Mouse (Mus musculus) liver, adult 2 months (tissue): Measurements from ENCODE around the gene Pigv. TPM values are rescaled to one million over a fixed set of nuclear protein-coding genes. Genes with fewer than 3 reads are reported as not detected.

Experiments
- DNase-seq: peaks from one replicate; pipeline ENCODE4 v3.0.0-alpha.2; 2011; ENCODE audit warnings: low read depth, low spot score; ENCODE audit errors: extremely low read depth
- H3K27ac ChIP-seq: fragments of 200-500 bp; replicated peaks from 2 replicates; pipeline ENCODE4 v1.5.1; 2012; ENCODE audit warnings: low read depth, mild to moderate bottlenecking, control low read depth, inconsistent platforms, low read length; ENCODE audit not compliant: insufficient read depth
- H3K27me3 ChIP-seq: fragments of 200-500 bp; 2 replicates; pipeline ENCODE4 v1.6.1; 2012; ENCODE audit warnings: mild to moderate bottlenecking, moderate library complexity, low read length, inconsistent platforms; ENCODE audit not compliant: control insufficient read depth, insufficient read depth
- H3K36me3 ChIP-seq: fragments of 200-500 bp; 2 replicates; pipeline ENCODE4 v1.6.1; 2012; ENCODE audit warnings: low read length, inconsistent platforms; ENCODE audit not compliant: control insufficient read depth, insufficient read depth
- H3K4me1 ChIP-seq: fragments of 200-500 bp; 2 replicates; pipeline ENCODE4 v1.6.1; 2011; ENCODE audit warnings: low read length; ENCODE audit not compliant: control insufficient read depth, insufficient read depth
- H3K4me3 ChIP-seq: fragments of 200-500 bp; 2 replicates; pipeline ENCODE4 v1.5.1; 2011; ENCODE audit warnings: low read depth, mild to moderate bottlenecking, control low read depth, low read length, moderate library complexity; ENCODE audit not compliant: insufficient read depth
- H3K79me2 ChIP-seq: fragments of 200-500 bp; 2 replicates; pipeline ENCODE4 v1.6.1; 2012; ENCODE audit warnings: inconsistent platforms, mild to moderate bottlenecking, low read length, moderate library complexity; ENCODE audit not compliant: control insufficient read depth, insufficient read depth
- H3K9ac ChIP-seq: fragments of 200-500 bp; 2 replicates; pipeline ENCODE4 v1.6.1; 2012; ENCODE audit warnings: low read depth, mild to moderate bottlenecking, control low read depth, inconsistent platforms, low read length
- CTCF ChIP-seq: fragments of 200-500 bp; IDR thresholded peaks from 2 replicates; pipeline ENCODE4 v1.5.1; 2011; ENCODE audit warnings: low read depth, low read length, control low read depth
- POLR2A ChIP-seq: fragments of 200-500 bp; IDR thresholded peaks from 2 replicates; pipeline ENCODE4 v1.6.1; 2011; ENCODE audit warnings: low read length, control low read depth; ENCODE audit not compliant: insufficient read depth; ENCODE audit errors: extremely low read depth
- WGBS: fragments of 180-500 bp; shearing (Covaris S2); methylation state at CpG from one replicate; pipeline ENCODE4 v1.1.7; 2018; 5-methylcytosine and 5-hydroxymethylcytosine counted together
- polyA plus RNA-seq: library from polyadenylated mRNA; depleted of rRNA; stranded (reverse); fragments of >200 nt; gene quantifications from 2 replicates; pipeline ENCODE4 v1.2.3, GENCODE M21; 2012
- total RNA-seq: library from RNA; depleted of rRNA; stranded (reverse); fragments of >200 nt; gene quantifications from 2 replicates; pipeline ENCODE4 v1.2.3, GENCODE M21; 2014

Pigv gene
- total and polyA plus RNA-seq, 2 experiments, result 6.4 to 7.5 TPM

DNA sequence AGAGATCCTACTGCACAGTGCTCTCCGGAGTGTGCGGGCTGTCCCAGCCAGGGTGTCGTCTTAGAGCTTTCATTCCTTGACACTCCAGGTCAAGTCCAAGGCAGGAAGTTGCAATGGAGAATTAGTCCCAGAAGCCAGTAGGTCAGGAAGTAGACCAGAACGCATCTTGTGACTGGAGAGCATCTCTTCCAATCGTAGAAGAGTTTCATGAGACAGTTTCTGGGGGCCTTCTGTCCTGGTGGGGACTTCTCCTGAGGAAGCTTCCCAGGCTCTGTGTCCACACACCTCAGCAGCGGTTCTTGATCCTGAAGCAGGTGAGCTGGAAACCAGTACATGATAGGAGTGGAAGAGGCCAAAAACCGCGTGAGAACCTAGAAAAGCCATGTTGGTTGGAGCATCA, 10.0 kb downstream of the Pigv start:
- WGBS, result 91% methylated on average over 8 of the region's 8 CpGs
- Histone ChIP-seq H3K27me3 (no peaks in the 10 kb centered on the region), H3K4me3 (no peak overlapping the region), H3K4me1 (peaks cover 6% of the 10 kb centered on the region), H3K36me3 (no peaks in the 10 kb centered on the region), H3K9ac (no peak overlapping the region), H3K79me2 (no peaks in the 10 kb centered on the region), H3K27ac (no peak overlapping the region)
- no peak for TF ChIP-seq CTCF
- TF ChIP-seq POLR2A, result no peak
- DNase-seq, result no peak

DNA sequence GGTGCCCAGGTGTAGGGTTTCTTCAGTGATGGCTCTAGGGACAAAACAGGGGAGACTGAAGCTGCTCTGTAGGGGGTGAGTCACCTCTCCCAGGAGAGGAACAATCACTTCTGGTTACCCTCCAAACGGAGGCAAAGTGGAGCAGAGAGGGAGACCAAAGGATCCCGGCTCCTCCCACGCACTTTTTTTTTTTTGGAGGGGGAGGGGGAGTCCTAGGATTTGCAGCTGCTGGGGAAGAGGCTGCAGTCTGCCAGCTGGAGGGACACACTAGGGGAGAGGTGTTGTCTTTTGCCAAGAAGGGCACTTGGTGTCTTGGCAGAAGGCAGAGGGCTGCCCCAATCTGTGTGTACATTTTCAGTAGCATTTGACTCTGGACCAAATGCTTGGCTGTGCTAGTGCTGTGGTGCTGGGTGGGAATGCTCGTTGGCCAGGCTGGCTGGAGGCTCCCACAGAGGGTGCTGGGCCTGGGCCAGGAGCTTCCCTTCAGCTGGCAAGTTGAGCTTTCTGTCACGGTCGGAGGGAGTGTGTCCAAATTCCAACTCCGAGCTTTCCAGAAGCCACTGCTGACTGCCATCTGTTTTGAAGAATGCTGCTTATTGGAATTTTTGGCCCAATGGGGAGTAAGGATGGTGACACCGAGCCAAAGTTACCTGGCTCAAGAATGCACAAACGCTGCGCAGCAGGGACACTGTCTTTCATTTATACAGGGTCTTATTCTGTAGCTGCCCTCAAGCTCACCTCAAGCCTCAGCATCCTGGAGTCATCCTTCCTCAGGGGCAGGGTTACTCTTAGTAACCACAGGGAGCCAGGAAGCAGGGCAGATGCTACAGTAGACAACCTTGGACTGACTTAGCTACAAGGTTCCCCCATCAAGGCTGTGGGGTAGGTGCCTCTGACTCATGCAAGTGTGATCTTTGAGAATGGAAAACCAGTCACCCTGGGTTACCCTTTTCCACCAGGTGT, 12.0 kb downstream of the Pigv start:
- WGBS, result 4% methylated on average over 10 of the region's 10 CpGs
- H3K4me3 ChIP-seq, result peak overlapping the region; percentile 52
- peak overlapping the region; percentile 75 for H3K27ac ChIP-seq
- H3K36me3 ChIP-seq, result no peaks in the 10 kb centered on the region
- peak; percentile 85 for DNase-seq
- peak overlapping the region; percentile 52; the same call in 1 of the 2 replicates for H3K9ac ChIP-seq
- no peaks in the 10 kb centered on the region for H3K27me3 ChIP-seq
- TF ChIP-seq POLR2A (no peak), CTCF (no peak)
- H3K4me1 ChIP-seq, result peaks cover 6% of the 10 kb centered on the region
- H3K79me2 ChIP-seq, result no peaks in the 10 kb centered on the region

DNA sequence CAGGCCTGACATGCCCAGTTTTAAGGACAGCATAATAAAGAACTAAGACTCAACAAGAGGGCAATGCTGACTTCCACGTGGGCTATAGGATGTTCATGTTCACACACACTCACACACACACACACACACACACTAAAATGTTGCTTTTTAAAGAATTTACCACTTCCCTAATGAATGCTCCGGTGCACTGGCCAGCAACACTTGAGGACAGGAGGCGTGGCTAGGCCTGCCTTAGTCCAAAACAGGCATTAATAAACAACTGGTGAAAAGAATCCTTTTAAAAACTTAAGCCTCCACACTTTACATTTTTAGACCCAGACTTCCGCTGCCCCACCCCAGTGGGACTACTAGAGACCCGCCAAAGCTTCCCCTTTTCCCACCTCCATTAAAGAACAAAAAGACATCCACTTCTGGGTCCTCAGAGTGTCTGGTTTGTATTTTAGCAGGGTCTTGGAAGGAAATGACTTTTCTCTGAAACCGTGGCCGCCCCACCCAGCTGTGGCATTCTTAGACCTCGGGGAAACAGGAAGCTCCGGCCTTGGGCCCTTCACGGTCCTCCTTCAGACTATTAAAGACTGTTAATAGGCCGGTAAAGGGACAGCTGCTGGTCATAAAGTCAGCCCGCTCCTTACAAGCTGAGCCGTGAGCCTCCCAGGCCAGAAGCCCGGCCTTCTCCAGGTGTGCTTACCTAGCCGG, 12.8 kb downstream of the Pigv start:
- no peak for TF ChIP-seq CTCF
- no peak for TF ChIP-seq POLR2A
- no peaks in the 10 kb centered on the region for H3K79me2 ChIP-seq
- peak overlapping the region; percentile 75 for H3K27ac ChIP-seq
- peak overlapping the region; percentile 52 for H3K4me3 ChIP-seq
- DNase-seq, result peak; percentile 33
- H3K36me3 ChIP-seq, result no peaks in the 10 kb centered on the region
- WGBS, result 43% methylated on average over 15 of the region's 15 CpGs
- H3K27me3 ChIP-seq, result no peaks in the 10 kb centered on the region
- H3K9ac ChIP-seq, result peak overlapping the region; percentile 52; the same call in 1 of the 2 replicates
- peaks cover 6% of the 10 kb centered on the region for H3K4me1 ChIP-seq

DNA sequence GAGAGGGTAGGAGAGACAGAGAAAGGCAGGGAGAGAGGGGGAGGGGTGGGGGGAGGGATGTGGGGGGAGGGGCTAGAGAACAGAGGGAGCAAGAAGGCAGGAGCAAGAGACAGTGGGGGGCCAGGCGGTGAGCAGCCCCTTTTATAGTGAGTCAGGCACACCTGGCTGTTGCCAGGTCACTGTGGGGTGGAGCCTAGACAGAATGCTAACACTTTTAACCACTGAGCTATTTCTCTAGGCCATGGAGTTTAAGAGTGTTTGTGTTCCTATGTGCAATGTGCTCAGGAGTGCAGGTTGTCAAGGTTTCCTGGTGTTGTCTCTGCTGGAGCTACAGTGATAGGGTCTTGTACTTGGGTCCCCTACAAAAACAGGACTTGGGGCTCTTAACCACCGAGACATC, 13.7 kb downstream of the Pigv start:
- Histone ChIP-seq H3K79me2 (no peaks in the 10 kb centered on the region), H3K4me3 (no peak overlapping the region), H3K27ac (no peak overlapping the region), H3K9ac (no peak overlapping the region), H3K36me3 (no peaks in the 10 kb centered on the region), H3K4me1 (peaks cover 6% of the 10 kb centered on the region), H3K27me3 (no peaks in the 10 kb centered on the region)
- 83% methylated on average over 2 of the region's 2 CpGs for WGBS
- no peak for TF ChIP-seq POLR2A
- no peak for TF ChIP-seq CTCF
- DNase-seq, result no peak

DNA sequence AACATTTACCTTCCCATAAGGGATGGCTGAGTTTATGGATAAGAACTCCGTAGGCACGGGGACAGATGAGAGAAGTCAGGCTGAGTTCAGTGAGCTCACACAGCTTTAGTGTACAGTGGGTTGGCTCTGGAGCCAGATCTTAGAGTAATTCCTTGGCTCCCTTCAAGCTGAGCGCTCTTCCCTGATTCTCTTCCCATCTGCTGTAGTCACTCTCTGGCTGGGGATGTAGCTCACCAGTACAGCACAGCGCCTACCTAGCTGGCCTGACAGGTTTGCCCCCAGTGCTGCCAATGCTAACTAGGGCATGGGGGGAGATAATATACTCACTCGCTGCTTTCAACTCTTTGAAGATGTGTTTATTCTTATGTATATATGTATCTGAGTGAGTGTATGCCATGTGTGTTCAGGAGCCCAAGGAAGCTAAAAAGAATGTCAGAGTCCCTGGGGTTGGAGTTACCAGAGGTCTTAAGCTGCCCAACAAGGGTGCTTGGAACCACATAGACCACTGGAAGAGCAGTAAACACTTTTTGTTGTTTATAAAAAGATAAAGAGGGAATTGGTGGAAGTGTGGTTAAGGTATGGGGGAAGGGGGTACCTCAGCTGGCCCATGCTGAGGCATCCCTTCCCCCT, 14.5 kb downstream of the Pigv start:
- no peak for DNase-seq
- H3K27ac ChIP-seq, result no peak overlapping the region
- no peak overlapping the region for H3K4me3 ChIP-seq
- WGBS, result 80% methylated on average over 5 of the region's 5 CpGs
- no peaks in the 10 kb centered on the region for H3K27me3 ChIP-seq
- peaks cover 6% of the 10 kb centered on the region for H3K4me1 ChIP-seq
- TF ChIP-seq POLR2A (no peak), CTCF (no peak)
- no peak overlapping the region for H3K9ac ChIP-seq
- no peaks in the 10 kb centered on the region for H3K79me2 ChIP-seq
- H3K36me3 ChIP-seq, result no peaks in the 10 kb centered on the region
